Mouse (Mus musculus) midbrain, embryonic 11.5 days (tissue): ENCODE data around the gene Rpl18. TPM values are rescaled to one million over a fixed set of nuclear protein-coding genes. Genes with fewer than 3 reads are reported as not detected.

Source experiments
- ATAC-seq: fragments of 200-750 bp; cut with Nextera tagmentation; 2 replicates; pipeline ENCODE4 v1.8.0; 2017; ENCODE audit warnings: moderate TSS enrichment, moderate library complexity; ENCODE audit not compliant: low FRiP score
- DNase-seq: peaks from one replicate; pipeline ENCODE4 v3.0.0; 2015; ENCODE audit warnings: low spot score; ENCODE audit errors: missing footprints
- H3K27ac ChIP-seq: fragments of 300-500 bp; sonication (generic); 2 replicates; pipeline ENCODE4 v1.5.1; 2014; ENCODE audit warnings: low read depth, low read length
- H3K27me3 ChIP-seq: fragments of 300-500 bp; sonication (generic); 2 replicates; pipeline ENCODE4 v1.6.1; 2014; ENCODE audit warnings: mild to moderate bottlenecking, low read length, moderate library complexity, mixed read lengths; ENCODE audit not compliant: control insufficient read depth, insufficient read depth
- H3K36me3 ChIP-seq: fragments of 300-500 bp; sonication (generic); 2 replicates; pipeline ENCODE4 v1.6.1; 2014; ENCODE audit warnings: mild to moderate bottlenecking, low read length, moderate library complexity, mixed read lengths; ENCODE audit not compliant: control insufficient read depth, insufficient read depth
- H3K4me1 ChIP-seq: fragments of 300-500 bp; sonication (generic); 2 replicates; pipeline ENCODE4 v1.6.1; 2014; ENCODE audit warnings: low read length; ENCODE audit not compliant: control insufficient read depth, insufficient read depth
- H3K4me2 ChIP-seq: fragments of 300-500 bp; sonication (generic); 2 replicates; pipeline ENCODE4 v1.6.1; 2014; ENCODE audit warnings: mild to moderate bottlenecking, moderate library complexity
- H3K4me3 ChIP-seq: fragments of 300-500 bp; sonication (generic); 2 replicates; pipeline ENCODE4 v1.5.1; 2014; ENCODE audit warnings: low read depth, low read length
- H3K9ac ChIP-seq: fragments of 300-500 bp; sonication (generic); 2 replicates; pipeline ENCODE4 v1.6.1; 2014; ENCODE audit warnings: low read length
- H3K9me3 ChIP-seq: fragments of 300-500 bp; sonication (generic); 2 replicates; pipeline ENCODE4 v1.6.1; 2016; ENCODE audit warnings: low read length; ENCODE audit not compliant: control insufficient read depth
- WGBS: fragments of 180-500 bp; shearing (Covaris S2); extraction: QIAGEN DNeasy Blood & Tissue Kit; methylation state at CpG from one replicate; pipeline ENCODE4 v1.1.7; 2014; 5-methylcytosine and 5-hydroxymethylcytosine counted together
- polyA plus RNA-seq: library from polyadenylated mRNA; unstranded; fragments of >200 nt; fragmentation: Nextera tagmentation; extraction: Ambion mirVana; gene quantifications from 2 replicates; pipeline ENCODE4 v1.2.1, GENCODE M21; 2014

Gene Rpl18
- polyA plus RNA-seq, 1 experiment from 2014 or later: 933 TPM

GRCm38 (mm10) chr7:45703521-45704033, 11.7 kb upstream of the Rpl18 start:
- WGBS: 46% methylated on average over 12 of the region's 12 CpGs
- H3K9me3 ChIP-seq: no peaks in the 10 kb centered on the region
- H3K9ac ChIP-seq: peak overlapping the region; percentile 54
- ATAC-seq: no peak
- peaks cover 58% of the 10 kb centered on the region for H3K4me1 ChIP-seq
- H3K4me2 ChIP-seq: peak overlapping the region; percentile 98
- no peaks in the 10 kb centered on the region for H3K36me3 ChIP-seq
- peak overlapping the region; percentile 52 for H3K4me3 ChIP-seq
- peak overlapping the region; percentile 73 for H3K27ac ChIP-seq
- peaks cover 18% of the 10 kb centered on the region for H3K27me3 ChIP-seq
- no peak for DNase-seq

GRCm38 (mm10) chr7:45704046-45704559, 11.2 kb upstream of the Rpl18 start:
- H3K36me3 ChIP-seq: no peaks in the 10 kb centered on the region
- ATAC-seq (peak; percentile 49), DNase-seq (peak; percentile 98)
- H3K9ac ChIP-seq: peak overlapping the region; percentile 54
- H3K27ac ChIP-seq: peak overlapping the region; percentile 73
- under 1% methylated on average over 13 of the region's 13 CpGs for WGBS
- peaks cover 63% of the 10 kb centered on the region for H3K4me1 ChIP-seq
- H3K4me2 ChIP-seq: peak overlapping the region; percentile 98
- peaks cover 12% of the 10 kb centered on the region for H3K27me3 ChIP-seq
- H3K4me3 ChIP-seq: peak overlapping the region; percentile 52
- no peaks in the 10 kb centered on the region for H3K9me3 ChIP-seq

GRCm38 (mm10) chr7:45704730-45705442, 10.4 kb upstream of the Rpl18 start, which contains the start of gene Dbp:
Gene Dbp, plus strand, starts transcription at chr7:45705088.
- peak within 1 kb of the TSS; percentile 98 for H3K4me2 ChIP-seq
- peak; percentile 84 for ATAC-seq
- H3K9ac ChIP-seq: peak within 1 kb of the TSS; percentile 54
- whole genome bisulfite sequencing: under 1% methylated on average over 36 of the region's 36 CpGs
- H3K27ac ChIP-seq: peak within 1 kb of the TSS; percentile 73
- H3K27me3 ChIP-seq: peaks cover 5% of the 10 kb centered on the region
- no peaks in the 10 kb centered on the region for H3K36me3 ChIP-seq
- no peaks in the 10 kb centered on the region for H3K9me3 ChIP-seq
- peak within 1 kb of the TSS; percentile 52 for H3K4me3 ChIP-seq
- DNase-seq: peak; percentile 99
- H3K4me1 ChIP-seq: peaks cover 70% of the 10 kb centered on the region

GRCm38 (mm10) chr7:45705443-45705864, 9.8 kb upstream of the Rpl18 start:
- Histone ChIP-seq H3K27ac (no peak overlapping the region; the same call in 1 of the 2 replicates), H3K9ac (peak overlapping the region; percentile 41), H3K4me1 (peaks cover 65% of the 10 kb centered on the region), H3K9me3 (no peaks in the 10 kb centered on the region), H3K4me2 (peak overlapping the region; percentile 98), H3K36me3 (peaks cover 2% of the 10 kb centered on the region; the same call in 1 of the 2 replicates), H3K4me3 (peak overlapping the region; percentile 52), H3K27me3 (no peaks in the 10 kb centered on the region; the same call in 1 of the 2 replicates)
- under 1% methylated on average over 21 of the region's 21 CpGs for WGBS
- DNase-seq (no peak), ATAC-seq (peak; percentile 0; the same call in 1 of the 2 replicates)

GRCm38 (mm10) chr7:45705873-45706281, 9.4 kb upstream of the Rpl18 start:
- DNase-seq (peak; percentile 88), ATAC-seq (no peak)
- WGBS: under 1% methylated on average over 7 of the region's 7 CpGs
- Histone ChIP-seq H3K9ac (peak overlapping the region; percentile 41; the same call in 1 of the 2 replicates), H3K4me2 (peak overlapping the region; percentile 98), H3K27me3 (no peaks in the 10 kb centered on the region), H3K36me3 (peaks cover 5% of the 10 kb centered on the region; the same call in 1 of the 2 replicates), H3K4me1 (peaks cover 63% of the 10 kb centered on the region), H3K27ac (no peak overlapping the region), H3K4me3 (peak overlapping the region; percentile 52), H3K9me3 (no peaks in the 10 kb centered on the region)

- Histone ChIP-seq H3K4me1 (peaks cover 59% of the 10 kb centered on the region), H3K4me2 (peak overlapping the region; percentile 98), H3K27ac (no peak overlapping the region), H3K36me3 (peaks cover 14% of the 10 kb centered on the region), H3K27me3 (no peaks in the 10 kb centered on the region), H3K9ac (peak overlapping the region; percentile 76), H3K9me3 (no peaks in the 10 kb centered on the region), H3K4me3 (peak overlapping the region; percentile 52)
- under 1% methylated on average over 29 of the region's 45 CpGs for WGBS
- DNase-seq (peak; percentile 97), ATAC-seq (peak; percentile 2; the same call in 1 of the 2 replicates)
Observed at GRCm38 (mm10) chr7:45706721-45707241, 8.5 kb upstream of the Rpl18 start.

GRCm38 (mm10) chr7:45707375-45707967, 7.8 kb upstream of the Rpl18 start:
- H3K27ac ChIP-seq: no peak overlapping the region
- H3K27me3 ChIP-seq: no peaks in the 10 kb centered on the region
- no peaks in the 10 kb centered on the region for H3K9me3 ChIP-seq
- peak overlapping the region; percentile 52 for H3K4me3 ChIP-seq
- peaks cover 59% of the 10 kb centered on the region for H3K4me1 ChIP-seq
- H3K9ac ChIP-seq: no peak overlapping the region; the same call in 1 of the 2 replicates
- DNase-seq (peak; percentile 98), ATAC-seq (no peak)
- peak overlapping the region; percentile 98 for H3K4me2 ChIP-seq
- WGBS: under 1% methylated on average over 27 of the region's 27 CpGs
- H3K36me3 ChIP-seq: peaks cover 18% of the 10 kb centered on the region

GRCm38 (mm10) chr7:45708221-45708761, 7.0 kb upstream of the Rpl18 start:
- no peak for ATAC-seq
- 55% methylated on average over 13 of the region's 13 CpGs for WGBS
- no peak overlapping the region for H3K4me3 ChIP-seq
- H3K9ac ChIP-seq: peak overlapping the region; percentile 18; the same call in 1 of the 2 replicates
- no peak for DNase-seq
- peak overlapping the region; percentile 98 for H3K4me2 ChIP-seq
- H3K9me3 ChIP-seq: no peaks in the 10 kb centered on the region
- H3K27ac ChIP-seq: no peak overlapping the region
- peaks cover 24% of the 10 kb centered on the region for H3K36me3 ChIP-seq
- no peaks in the 10 kb centered on the region for H3K27me3 ChIP-seq
- H3K4me1 ChIP-seq: peaks cover 58% of the 10 kb centered on the region
